Mouse (Mus musculus) cortical plate, adult 2 months (tissue): ENCODE results near the gene Raf1.

Experiments
- CTCF ChIP-seq: fragments of 200-500 bp; IDR thresholded peaks from 2 replicates; pipeline ENCODE4 v1.5.1; 2011; ENCODE audit warnings: mild to moderate bottlenecking, control low read depth, low read length; ENCODE audit not compliant: insufficient read depth; ENCODE audit errors: extremely low read depth
- POLR2A ChIP-seq: fragments of 200-500 bp; IDR thresholded peaks from 2 replicates; pipeline ENCODE4 v1.6.1; 2011; ENCODE audit warnings: mild to moderate bottlenecking, low read length, control low read depth; ENCODE audit not compliant: insufficient read depth; ENCODE audit errors: extremely low read depth

- TF ChIP-seq CTCF: no peak
- TF ChIP-seq POLR2A: no peak
These were observed 82.0 kb downstream of the Raf1 start for GRCm38 (mm10) chr6:115594463-115594862.
